Mouse (Mus musculus) kidney, adult 2 months (tissue): ENCODE data around the gene E130208F15Rik. TPM values are rescaled to one million over a fixed set of nuclear protein-coding genes. Genes with fewer than 3 reads are reported as not detected.
A peak's percentile ranks its signal among the peaks of the same experiment; 100 is the strongest.

ENCODE experiments used
- DNase-seq: peaks from one replicate; pipeline ENCODE4 v3.0.0; 2021
- H3K27ac ChIP-seq: fragments of 200-500 bp; 2 replicates; pipeline ENCODE4 v1.5.1; 2012; ENCODE audit warnings: low read depth, low read length, control low read depth, inconsistent platforms; ENCODE audit not compliant: insufficient read depth
- H3K27me3 ChIP-seq: fragments of 200-500 bp; replicated peaks from 2 replicates; pipeline ENCODE4 v1.6.1; 2012; ENCODE audit warnings: mild to moderate bottlenecking, moderate library complexity, low read length, inconsistent platforms; ENCODE audit not compliant: control insufficient read depth, insufficient read depth
- H3K36me3 ChIP-seq: fragments of 200-500 bp; 2 replicates; pipeline ENCODE4 v1.6.1; 2012; ENCODE audit warnings: mild to moderate bottlenecking, moderate library complexity, low read length, inconsistent platforms; ENCODE audit not compliant: control insufficient read depth, insufficient read depth
- H3K4me1 ChIP-seq: fragments of 200-500 bp; 2 replicates; pipeline ENCODE4 v1.6.1; 2011; ENCODE audit warnings: low read length; ENCODE audit not compliant: control insufficient read depth, insufficient read depth
- H3K4me3 ChIP-seq: fragments of 200-500 bp; 2 replicates; pipeline ENCODE4 v1.5.1; 2011; ENCODE audit warnings: mild to moderate bottlenecking, low read depth, low read length, control low read depth; ENCODE audit not compliant: insufficient read depth
- CTCF ChIP-seq: fragments of 200-500 bp; conservative IDR thresholded peaks from 2 replicates; pipeline ENCODE4 v1.5.1; 2011; ENCODE audit warnings: low read depth, mild to moderate bottlenecking, control low read depth, low read length, moderate library complexity, mixed read lengths; ENCODE audit not compliant: insufficient read depth, insufficient read length
- POLR2A ChIP-seq: fragments of 200-500 bp; IDR thresholded peaks from one replicate; pipeline ENCODE4 v1.6.1; 2011; ENCODE audit warnings: low read depth, low read length, control low read depth
- WGBS: fragments of 180-500 bp; shearing (Covaris S2); methylation state at CpG from one replicate; pipeline ENCODE4 v1.1.7; 2018; 5-methylcytosine and 5-hydroxymethylcytosine counted together
- polyA plus RNA-seq: library from polyadenylated mRNA; depleted of rRNA; stranded (reverse); fragments of >200 nt; gene quantifications from 2 replicates; pipeline ENCODE4 v1.2.3, GENCODE M21; 2012; rRNA removed

Gene E130208F15Rik
- polyA plus RNA-seq, 1 experiment: 0.42 TPM

DNA sequence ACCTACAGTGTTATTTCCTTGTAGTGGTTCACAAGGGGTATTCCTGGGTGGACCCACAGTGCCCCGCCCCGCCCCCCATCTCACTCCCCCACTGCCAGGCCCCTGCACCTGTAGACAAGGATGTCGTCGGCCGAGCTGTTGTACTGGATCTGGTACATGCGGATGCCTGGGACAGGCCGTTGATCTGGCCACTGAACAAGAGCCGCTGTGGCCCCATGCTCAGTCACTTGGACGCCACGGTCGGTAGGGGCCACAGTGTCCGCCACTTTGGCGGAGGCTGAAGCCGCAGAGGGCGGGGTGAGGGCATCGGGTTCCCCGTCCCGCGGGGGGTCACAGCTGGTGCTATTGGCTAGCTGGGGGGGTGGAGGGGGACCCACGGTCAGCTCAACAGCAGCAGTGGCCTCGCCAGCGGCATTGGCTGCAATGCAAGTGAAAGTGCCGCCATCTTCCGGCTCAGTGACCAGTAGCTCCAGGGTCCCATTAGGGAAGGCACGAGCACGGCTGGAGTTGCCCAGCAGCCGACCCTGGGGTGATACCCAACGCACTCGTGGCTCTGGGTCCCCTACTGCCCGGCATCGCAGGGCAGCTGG is 37.8 kb downstream of the E130208F15Rik start:
- peak; percentile 50 for DNase-seq
- peaks cover 5% of the 10 kb centered on the region; the same call in 1 of the 2 replicates for H3K4me1 ChIP-seq

DNA sequence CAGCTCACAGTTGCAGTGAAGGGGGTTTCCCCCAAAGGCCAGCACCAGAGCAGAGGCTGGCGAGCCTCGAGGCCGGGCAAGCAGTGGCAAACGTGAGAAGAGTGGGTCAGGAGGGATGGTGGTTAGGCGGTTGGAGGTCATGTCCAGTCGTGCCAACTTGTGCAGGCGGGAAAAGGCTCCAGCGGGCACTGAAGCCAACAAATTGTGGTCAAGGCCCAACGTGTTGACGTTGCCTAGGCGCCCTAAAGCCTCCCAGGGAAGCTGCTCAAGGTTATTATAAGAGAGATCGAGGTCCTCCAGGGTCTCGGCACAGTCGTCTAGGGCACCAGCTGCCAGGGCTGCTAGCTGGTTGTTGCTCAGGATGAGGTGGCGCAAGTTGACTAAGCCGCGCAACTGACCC is 38.5 kb downstream of the E130208F15Rik start:
- no peak overlapping the region for H3K4me3 ChIP-seq
- TF ChIP-seq CTCF (no peak), POLR2A (no peak)
- H3K36me3 ChIP-seq: no peaks in the 10 kb centered on the region
- no peaks in the 10 kb centered on the region for H3K27me3 ChIP-seq
- 77% methylated on average over 17 of the region's 17 CpGs for WGBS
- DNase-seq: no peak
- H3K4me1 ChIP-seq: peaks cover 5% of the 10 kb centered on the region; the same call in 1 of the 2 replicates
- peak overlapping the region; percentile 26; the same call in 1 of the 2 replicates for H3K27ac ChIP-seq

More for the DNA sequence above, 37.8 kb downstream of the E130208F15Rik start:
- Histone ChIP-seq H3K27me3 (no peaks in the 10 kb centered on the region), H3K36me3 (no peaks in the 10 kb centered on the region), H3K4me3 (no peak overlapping the region), H3K27ac (peak overlapping the region; percentile 41)
- 54% methylated on average over 31 of the region's 31 CpGs for WGBS
- TF ChIP-seq CTCF: 0 out of 2 replicates have a peak, but pooled peaks have one; percentile 7
- TF ChIP-seq POLR2A: no peak

DNA sequence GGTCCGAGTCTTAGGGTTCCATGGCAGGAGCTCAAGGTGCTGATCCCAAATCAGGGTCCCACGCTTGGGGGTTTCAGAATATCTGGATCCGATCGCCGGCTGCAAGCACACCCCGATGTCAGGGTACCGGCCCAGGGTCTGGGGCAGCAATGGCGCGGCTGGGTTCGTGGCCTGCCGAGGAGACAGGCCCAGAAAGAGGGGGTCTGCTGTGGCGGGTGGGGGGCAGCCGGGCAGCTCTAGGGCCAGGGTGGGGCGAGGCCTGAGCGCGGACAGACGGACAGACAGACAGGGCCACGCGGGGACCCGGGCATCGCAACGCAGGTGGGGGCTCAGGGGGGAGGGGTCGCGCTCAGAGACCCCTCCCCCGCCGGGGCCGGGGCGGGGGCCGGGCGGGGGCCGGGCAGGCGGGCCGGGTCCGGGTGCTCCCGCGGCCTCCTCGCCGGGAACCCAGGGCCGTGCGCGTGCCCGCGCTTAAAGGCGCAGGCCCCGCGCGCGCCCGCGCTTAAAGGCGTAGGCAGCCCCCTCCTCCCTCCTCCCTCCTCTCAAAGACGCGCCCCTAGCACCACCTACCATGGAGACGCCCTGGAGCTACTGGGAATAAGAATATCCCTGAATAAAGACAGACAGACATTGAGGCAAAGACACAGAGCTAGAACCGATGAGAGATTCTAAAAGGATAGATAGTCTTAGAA is 41.3 kb downstream of the E130208F15Rik start, which contains the start of gene Lrfn3:
TSS of gene Lrfn3 (minus strand) at position 121 of the 692 bp plus-strand sequence.
- peak within 1 kb of the TSS; percentile 70 for H3K4me3 ChIP-seq
- WGBS: 2% methylated on average over 50 of the region's 55 CpGs
- H3K27me3 ChIP-seq: no peaks in the 10 kb centered on the region
- no peaks in the 10 kb centered on the region for H3K36me3 ChIP-seq
- no peak within 1 kb of the TSS for H3K27ac ChIP-seq
- TF ChIP-seq CTCF: no peak
- peak; percentile 39 for DNase-seq
- H3K4me1 ChIP-seq: peaks cover 5% of the 10 kb centered on the region; the same call in 1 of the 2 replicates

DNA sequence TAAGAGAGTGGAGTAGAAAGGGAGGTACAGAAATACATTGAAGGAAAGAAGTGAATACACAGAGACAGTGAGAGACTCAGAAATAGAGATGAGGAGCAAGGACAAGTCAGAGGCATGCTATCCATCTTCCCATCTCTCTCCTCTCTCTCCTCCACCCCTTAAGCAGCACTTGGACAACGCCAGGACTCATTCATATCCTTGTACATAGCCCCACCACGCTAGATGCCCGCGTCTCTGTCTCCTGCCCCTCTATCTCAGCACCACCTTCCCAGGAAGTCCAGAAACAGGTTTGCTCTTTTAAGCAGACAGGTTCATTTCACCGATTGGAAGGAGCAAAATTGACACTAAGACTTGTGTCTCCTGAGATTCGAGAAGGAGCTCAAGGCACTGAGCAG is 41.8 kb downstream of the E130208F15Rik start:
- whole genome bisulfite sequencing: 42% methylated on average over 6 of the region's 6 CpGs
- peaks cover 5% of the 10 kb centered on the region; the same call in 1 of the 2 replicates for H3K4me1 ChIP-seq
- H3K27ac ChIP-seq: no peak overlapping the region
- H3K27me3 ChIP-seq: no peaks in the 10 kb centered on the region
- H3K36me3 ChIP-seq: no peaks in the 10 kb centered on the region
- TF ChIP-seq CTCF (no peak), POLR2A (no peak)
- peak overlapping the region; percentile 70; the same call in 1 of the 2 replicates for H3K4me3 ChIP-seq
- DNase-seq: no peak

DNA sequence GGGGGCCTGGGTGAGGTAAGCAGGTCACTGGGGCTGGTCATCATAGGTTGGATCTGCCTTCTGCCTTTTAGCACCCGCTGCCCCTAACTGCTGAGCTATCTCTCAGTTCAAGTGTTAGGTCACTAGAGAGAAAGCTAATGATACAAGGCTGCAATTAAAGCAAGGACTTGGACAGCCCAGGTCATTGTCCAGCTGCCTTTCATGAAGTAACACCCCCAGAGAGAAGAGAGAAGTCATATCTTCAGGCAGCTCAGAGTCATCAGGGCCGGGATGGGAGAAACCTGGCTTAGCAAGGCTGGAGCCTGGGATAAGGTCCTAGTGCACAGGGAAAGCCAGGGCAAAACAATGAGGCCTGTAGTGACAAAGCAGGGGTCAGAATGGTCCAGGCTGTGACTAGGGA is 45.9 kb downstream of the E130208F15Rik start:
- Histone ChIP-seq H3K4me3 (no peak overlapping the region), H3K4me1 (no peaks in the 10 kb centered on the region), H3K36me3 (no peaks in the 10 kb centered on the region), H3K27me3 (no peaks in the 10 kb centered on the region), H3K27ac (no peak overlapping the region)
- 78% methylated on average over 2 of the region's 2 CpGs for WGBS
- no peak for DNase-seq
- TF ChIP-seq POLR2A (no peak), CTCF (no peak)

Other genes starting within 250 kb of the E130208F15Rik start
- 0.29 and 0.42 TPM in 2 replicates for gene Zfp82, start 248.8 kb upstream of the E130208F15Rik start, polyA plus RNA-seq
- gene Gm26920, start 231.3 kb upstream of the E130208F15Rik start, polyA plus RNA-seq: 0.07 TPM in 1 of 2 replicates, not detected in the other
- gene Zfp566, start 231.2 kb upstream of the E130208F15Rik start, polyA plus RNA-seq: 1.4 and 2.1 TPM in 2 replicates
- 13.2 and 18.1 TPM in 2 replicates for gene Zfp260, start 227.0 kb upstream of the E130208F15Rik start, polyA plus RNA-seq
- gene Zfp382, start 199.8 kb upstream of the E130208F15Rik start, polyA plus RNA-seq: 0.64 and 1.4 TPM in 2 replicates
- 11.1 and 11.8 TPM in 2 replicates for gene Zfp146, start 152.0 kb upstream of the E130208F15Rik start, polyA plus RNA-seq
- gene Cox7a1, start 137.6 kb upstream of the E130208F15Rik start, polyA plus RNA-seq: 76.0 and 141 TPM in 2 replicates
- 724 and 781 TPM in 2 replicates for gene Capns1, start 122.9 kb upstream of the E130208F15Rik start, polyA plus RNA-seq
- gene Polr2i, start 89.8 kb upstream of the E130208F15Rik start, polyA plus RNA-seq: 187 and 196 TPM in 2 replicates
- 51.8 and 72.2 TPM in 2 replicates for gene Tbcb, start 89.5 kb upstream of the E130208F15Rik start, polyA plus RNA-seq
- 0.19 and 0.27 TPM in 2 replicates for gene Ovol3, start 86.0 kb upstream of the E130208F15Rik start, polyA plus RNA-seq
- gene Thap8, start 41.6 kb upstream of the E130208F15Rik start, polyA plus RNA-seq: 0.11 TPM in 1 of 2 replicates, not detected in the other
- gene Wdr62, start 41.3 kb upstream of the E130208F15Rik start, polyA plus RNA-seq: 5.8 and 7.2 TPM in 2 replicates
- 4.2 and 4.9 TPM in 2 replicates for gene Clip3, start 30.0 kb upstream of the E130208F15Rik start, polyA plus RNA-seq
- 99.0 and 122 TPM in 2 replicates for gene Alkbh6, start 13.0 kb upstream of the E130208F15Rik start, polyA plus RNA-seq
- gene Syne4, start 6.9 kb upstream of the E130208F15Rik start, polyA plus RNA-seq: 162 and 170 TPM in 2 replicates
- gene Sdhaf1, start 2.2 kb downstream of the E130208F15Rik start, polyA plus RNA-seq: 26.4 and 27.3 TPM in 2 replicates
- gene Lrfn3, start 41.0 kb downstream of the E130208F15Rik start, polyA plus RNA-seq: 9.6 and 11.6 TPM in 2 replicates
- 51.3 and 83.0 TPM in 2 replicates for gene Tyrobp, start 92.0 kb downstream of the E130208F15Rik start, polyA plus RNA-seq
- gene Hcst, start 98.1 kb downstream of the E130208F15Rik start, polyA plus RNA-seq: 3.7 and 12.0 TPM in 2 replicates
- gene Nfkbid, start 100.0 kb downstream of the E130208F15Rik start, polyA plus RNA-seq: 1.8 and 3.1 TPM in 2 replicates
- 13.0 and 14.2 TPM in 2 replicates for gene Aplp1, start 123.8 kb downstream of the E130208F15Rik start, polyA plus RNA-seq
- gene Kirrel2, start 135.9 kb downstream of the E130208F15Rik start, polyA plus RNA-seq: 0.30 and 0.33 TPM in 2 replicates
- 39.9 and 41.1 TPM in 2 replicates for gene Nphs1, start 136.6 kb downstream of the E130208F15Rik start, polyA plus RNA-seq
- 218 and 246 TPM in 2 replicates for gene Prodh2, start 171.9 kb downstream of the E130208F15Rik start, polyA plus RNA-seq
- 7.4 and 7.8 TPM in 2 replicates for gene Arhgap33, start 213.3 kb downstream of the E130208F15Rik start, polyA plus RNA-seq
- 21.6 and 50.4 TPM in 2 replicates for gene Hspb6, start 230.4 kb downstream of the E130208F15Rik start, polyA plus RNA-seq
- gene Proser3, start 230.6 kb downstream of the E130208F15Rik start, polyA plus RNA-seq: 7.1 and 8.5 TPM in 2 replicates
- gene Lin37, start 238.1 kb downstream of the E130208F15Rik start, polyA plus RNA-seq: 29.0 and 33.8 TPM in 2 replicates
- gene U2af1l4, start 241.6 kb downstream of the E130208F15Rik start, polyA plus RNA-seq: 47.9 and 54.5 TPM in 2 replicates
- gene Gm49396, start 241.6 kb downstream of the E130208F15Rik start, polyA plus RNA-seq: 1.5 and 1.9 TPM in 2 replicates
- 168 and 223 TPM in 2 replicates for gene Psenen, start 241.9 kb downstream of the E130208F15Rik start, polyA plus RNA-seq
- gene Igflr1, start 243.7 kb downstream of the E130208F15Rik start, polyA plus RNA-seq: 5.2 and 5.4 TPM in 2 replicates